Mouse (Mus musculus): ENCODE data around the gene Kat2a.

DNA sequence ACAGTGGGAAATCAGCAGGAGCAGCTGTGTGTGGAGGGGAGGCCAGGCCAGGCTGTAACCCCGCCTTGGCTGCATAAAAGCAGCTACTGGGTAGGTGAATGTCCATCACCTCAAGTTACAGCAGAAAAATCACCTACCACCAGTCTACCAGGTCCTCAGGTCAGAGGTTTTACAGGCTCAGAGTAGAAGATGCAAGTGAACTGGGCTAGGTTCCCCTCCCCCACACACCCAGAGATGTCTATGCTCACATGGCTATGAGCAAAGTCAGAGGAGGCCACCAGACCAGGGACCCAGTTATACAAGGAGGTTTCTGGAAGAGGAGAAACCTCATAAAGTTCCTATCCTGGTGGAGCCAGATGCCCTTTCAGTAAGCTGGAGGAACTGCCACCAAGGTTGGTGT, 41.2 kb downstream of the Kat2a start:
- TF ChIP-seq POLR2A (IDR thresholded peaks at IDR 0.05; ENCODE audit: insufficient read length, low read depth) (no peak), MAX (IDR thresholded peaks at IDR 0.05; ENCODE audit: low read depth) (no peak), USF1 (IDR thresholded peaks at IDR 0.05; ENCODE audit: low read depth) (no peak), POLR2AphosphoS2 (IDR thresholded peaks at IDR 0.05; ENCODE audit: insufficient read length, low read depth) (no peak)

Data from myocyte (in vitro differentiated cells).